Mouse (Mus musculus) brain, embryonic 14.5 days (tissue): ENCODE data around the gene Pex14. TPM values are rescaled to one million over a fixed set of nuclear protein-coding genes. Genes with fewer than 3 reads are reported as not detected.

Source experiments
- DNase-seq: peaks from one replicate; pipeline ENCODE4 v3.0.0-alpha.2; 2011; ENCODE audit warnings: low read depth
- CTCF ChIP-seq: fragments of 200-500 bp; IDR thresholded peaks from 2 replicates; pipeline ENCODE4 v1.5.1; 2012; ENCODE audit warnings: inconsistent platforms, mild to moderate bottlenecking, moderate library complexity, borderline replicate concordance; ENCODE audit not compliant: insufficient read depth, insufficient read length; ENCODE audit errors: extremely low read depth
- POLR2A ChIP-seq: fragments of 200-500 bp; IDR thresholded peaks from 2 replicates; pipeline ENCODE4 v1.6.1; 2012; ENCODE audit warnings: mild to moderate bottlenecking, inconsistent platforms, borderline replicate concordance; ENCODE audit not compliant: poor library complexity, insufficient read depth, insufficient read length, severe bottlenecking; ENCODE audit errors: extremely low read depth
- polyA plus RNA-seq: library from polyadenylated mRNA; depleted of rRNA; stranded (reverse); fragments of >200 nt; gene quantifications from 2 replicates; pipeline ENCODE4 v1.2.3, GENCODE M21; 2012; rRNA removed

Pex14 gene
- 27.8 and 35.1 TPM in 2 replicates for polyA plus RNA-seq

GRCm38 (mm10) chr4:149099369-149100017, at the start of gene Pex14:
Pex14 (minus strand) TSS chr4:149099876.
- no peak for TF ChIP-seq CTCF
- TF ChIP-seq POLR2A = peak; percentile 73
- peak; percentile 97 for DNase-seq

GRCm38 (mm10) chr4:149149196-149149595, 49.5 kb upstream of the Pex14 start:
- TF ChIP-seq POLR2A = no peak
- no peak for TF ChIP-seq CTCF
- DNase-seq = no peak

- no peak for DNase-seq
- TF ChIP-seq POLR2A (no peak), CTCF (no peak)
These were observed 48.4 kb upstream of the Pex14 start for GRCm38 (mm10) chr4:149148084-149148483.

GRCm38 (mm10) chr4:149147528-149147927, 47.9 kb upstream of the Pex14 start:
- no peak for TF ChIP-seq CTCF
- TF ChIP-seq POLR2A = no peak
- DNase-seq = no peak

GRCm38 (mm10) chr4:149145151-149145550, 45.5 kb upstream of the Pex14 start:
- DNase-seq = no peak
- TF ChIP-seq POLR2A = no peak
- no peak for TF ChIP-seq CTCF

- DNase-seq = peak; percentile 93
- TF ChIP-seq CTCF = peak; percentile 94
- TF ChIP-seq POLR2A = no peak
These were observed 44.8 kb upstream of the Pex14 start for GRCm38 (mm10) chr4:149144459-149144858.

GRCm38 (mm10) chr4:149143594-149143993, 43.9 kb upstream of the Pex14 start:
- DNase-seq = no peak
- no peak for TF ChIP-seq POLR2A
- no peak for TF ChIP-seq CTCF

- TF ChIP-seq POLR2A = no peak
- TF ChIP-seq CTCF = no peak
- no peak for DNase-seq
These were observed 38.8 kb upstream of the Pex14 start for GRCm38 (mm10) chr4:149138515-149138914.

GRCm38 (mm10) chr4:149136982-149137770, 37.5 kb upstream of the Pex14 start, which contains the start of gene Cenps:
Cenps (minus strand) TSS chr4:149137629.
- DNase-seq = peak; percentile 96
- TF ChIP-seq CTCF = peak; percentile 96
- TF ChIP-seq POLR2A = peak; percentile 25; the same call in 1 of the 2 replicates

GRCm38 (mm10) chr4:149136116-149136850, 36.6 kb upstream of the Pex14 start:
- no peak for DNase-seq
- TF ChIP-seq POLR2A = no peak
- TF ChIP-seq CTCF = no peak

GRCm38 (mm10) chr4:149133395-149133794, 33.7 kb upstream of the Pex14 start:
- no peak for TF ChIP-seq POLR2A
- no peak for TF ChIP-seq CTCF
- DNase-seq = no peak

- DNase-seq = no peak
- TF ChIP-seq CTCF (no peak), POLR2A (no peak)
These were observed 32.3 kb upstream of the Pex14 start for GRCm38 (mm10) chr4:149131789-149132565.
